Mouse (Mus musculus) bone marrow, adult 2 months (tissue): ENCODE results near the gene Hoxd11. TPM values are rescaled to one million over a fixed set of nuclear protein-coding genes. Genes with fewer than 3 reads are reported as not detected.

ENCODE experiments used
- H3K27ac ChIP-seq: fragments of 200-500 bp; 2 replicates; pipeline ENCODE4 v1.5.1; 2012; ENCODE audit warnings: low read depth, mild to moderate bottlenecking, control low read depth, inconsistent platforms, low read length; ENCODE audit not compliant: control insufficient read depth, poor library complexity, insufficient read depth
- H3K4me1 ChIP-seq: fragments of 200-500 bp; 2 replicates; pipeline ENCODE4 v1.6.1; 2011; ENCODE audit warnings: low read length; ENCODE audit not compliant: control insufficient read depth, insufficient read depth
- H3K4me3 ChIP-seq: fragments of 200-500 bp; replicated peaks from 2 replicates; pipeline ENCODE3; 2011; ENCODE audit warnings: mild to moderate bottlenecking, low read depth, low read length, control low read depth; ENCODE audit not compliant: control insufficient read depth
- CTCF ChIP-seq: fragments of 200-500 bp; IDR thresholded peaks from 2 replicates; pipeline ENCODE4 v1.5.1; 2011; ENCODE audit warnings: low read length, control low read depth; ENCODE audit not compliant: control insufficient read depth, insufficient read depth
- POLR2A ChIP-seq: fragments of 200-500 bp; IDR thresholded peaks from 2 replicates; pipeline ENCODE4 v1.6.1; 2011; ENCODE audit warnings: low read depth, mild to moderate bottlenecking, control low read depth, low read length, borderline replicate concordance; ENCODE audit not compliant: control insufficient read depth
- WGBS: fragments of 180-500 bp; shearing (Covaris S2); methylation state at CpG from one replicate; pipeline ENCODE4 v1.1.7; 2018; 5-methylcytosine and 5-hydroxymethylcytosine counted together
- polyA plus RNA-seq: library from polyadenylated mRNA; stranded (reverse); fragments of >200 nt; gene quantifications from 2 replicates; pipeline ENCODE4 v1.2.4, GENCODE M21; 2011; ENCODE audit warnings: low replicate concordance; ENCODE audit not compliant: missing spikeins, insufficient read depth, insufficient read length

Gene Hoxd11
- polyA plus RNA-seq, 1 experiment, result 0.60 TPM

- WGBS, result 63% methylated on average over 5 of the region's 5 CpGs
- no peak within 1 kb of the TSS for H3K4me3 ChIP-seq
- H3K27ac ChIP-seq, result no peak within 1 kb of the TSS; the same call in 1 of the 2 replicates
- H3K4me1 ChIP-seq, result no peaks in the 10 kb centered on the region
- TF ChIP-seq CTCF (no peak), POLR2A (no peak)
Observed at GRCm38 (mm10) chr2:74726551-74726950, 47.2 kb downstream of the Hoxd11 start, which contains the start of gene Gm28230. Gene Gm28230, plus strand, starts transcription at chr2:74726728.

- no peaks in the 10 kb centered on the region for H3K4me1 ChIP-seq
- H3K27ac ChIP-seq, result no peak overlapping the region; the same call in 1 of the 2 replicates
- no peak overlapping the region for H3K4me3 ChIP-seq
- WGBS, result 7% methylated on average over 43 of the region's 43 CpGs
- TF ChIP-seq POLR2A (no peak), CTCF (no peak)
Observed at GRCm38 (mm10) chr2:74726973-74727639, 47.7 kb downstream of the Hoxd11 start.

- TF ChIP-seq POLR2A (no peak), CTCF (no peak)
- Histone ChIP-seq H3K27ac (no peak overlapping the region; the same call in 1 of the 2 replicates), H3K4me3 (no peak overlapping the region), H3K4me1 (no peaks in the 10 kb centered on the region)
- WGBS, result 29% methylated on average over 25 of the region's 25 CpGs
Observed at GRCm38 (mm10) chr2:74727640-74728302, 48.4 kb downstream of the Hoxd11 start.

- Histone ChIP-seq H3K4me3 (no peak overlapping the region), H3K4me1 (no peaks in the 10 kb centered on the region), H3K27ac (no peak overlapping the region)
- TF ChIP-seq CTCF (no peak), POLR2A (no peak)
- WGBS, result 75% methylated on average over 13 of the region's 13 CpGs
Observed at GRCm38 (mm10) chr2:74728303-74728680, 48.9 kb downstream of the Hoxd11 start.

- TF ChIP-seq CTCF (no peak), POLR2A (no peak)
- H3K4me3 ChIP-seq, result no peak overlapping the region
- 63% methylated on average over 8 of the region's 8 CpGs for WGBS
- H3K27ac ChIP-seq, result no peak overlapping the region
- H3K4me1 ChIP-seq, result no peaks in the 10 kb centered on the region
Observed at GRCm38 (mm10) chr2:74730331-74730730, 51.0 kb downstream of the Hoxd11 start.

GRCm38 (mm10) chr2:74731055-74731454, 51.7 kb downstream of the Hoxd11 start:
- no peaks in the 10 kb centered on the region for H3K4me1 ChIP-seq
- no peak overlapping the region for H3K27ac ChIP-seq
- no peak for TF ChIP-seq POLR2A
- TF ChIP-seq CTCF, result no peak
- no peak overlapping the region for H3K4me3 ChIP-seq

GRCm38 (mm10) chr2:74731799-74732512, 52.6 kb downstream of the Hoxd11 start:
- TF ChIP-seq POLR2A (no peak), CTCF (no peak)
- Histone ChIP-seq H3K27ac (no peak overlapping the region), H3K4me1 (no peaks in the 10 kb centered on the region), H3K4me3 (no peak overlapping the region)
- 38% methylated on average over 9 of the region's 9 CpGs for WGBS
